In genomic region chr2:105182501-105182900, GRCm38 (mm10) we compare ENCODE assay signal across 20 mouse cellular contexts. TPM values are rescaled to one million over a fixed set of nuclear protein-coding genes. Genes with fewer than 3 reads are reported as not detected.
"Had no signal": no experiment of that assay in that cellular context is flagged by ENCODE, and none has a peak within 500 bp of the region (broad histone marks: within the 10 kb centered on the region; RNA-seq: fewer than 3 reads in every experiment).

No protein-coding gene starts in this region.

- ATAC-seq: midbrain, embryonic 16.5 days had no signal

- H3K4me1 ChIP-seq: liver, embryonic 15.5 days; megakaryocyte, embryonic 14.5 days; midbrain, embryonic 12.5 days had no signal

- H3K9me3 ChIP-seq: limb, embryonic 10.5 days; liver, embryonic 15.5 days; midbrain, embryonic 12.5 days had no signal

- H3K27me3 ChIP-seq: liver, embryonic 15.5 days; megakaryocyte, embryonic 14.5 days; midbrain, embryonic 12.5 days had no signal

- DNase-seq: kidney, adult 18-20 months; kidney, postnatal 10 days; kidney, postnatal 4 days; lung, embryonic 14.5 days; lung, postnatal 14 days; right cerebral cortex, adult 18-20 months; right cerebral cortex, postnatal 25 days; thymus, adult 18-20 months; thymus, postnatal 14 days had no signal

- H3K27ac ChIP-seq: layer of hippocampus, adult 2 months; limb, embryonic 10.5 days; liver, embryonic 15.5 days; macrophage; midbrain, embryonic 12.5 days had no signal

- H3K4me3 ChIP-seq: layer of hippocampus, adult 2 months; limb, embryonic 10.5 days; liver, embryonic 15.5 days; megakaryocyte, embryonic 14.5 days; midbrain, embryonic 12.5 days had no signal

- H3K36me3 ChIP-seq: limb, embryonic 10.5 days; liver, embryonic 15.5 days; midbrain, embryonic 12.5 days had no signal

- H3K9ac ChIP-seq: liver, embryonic 15.5 days; lung, embryonic 14.5 days; midbrain, embryonic 12.5 days had no signal

- H3K4me2 ChIP-seq: liver, embryonic 11.5 days; liver, embryonic 15.5 days; lung, embryonic 14.5 days; midbrain, embryonic 12.5 days had no signal

RNA-seq across cellular contexts. Expression of gene Them7, which starts 41.6 kb away (rescaled TPM):
- total RNA-seq: layer of hippocampus, adult 2 months; layer of hippocampus, postnatal 10 days; neutrophil, adult 5-6 weeks had no signal
- polyA plus RNA-seq: macrophage; midbrain, embryonic 16.5 days; small intestine, adult 2 months had no signal

RNA-seq across cellular contexts. Expression of gene Wt1, which starts 56.2 kb away (rescaled TPM):
- total RNA-seq: layer of hippocampus, adult 2 months; neutrophil, adult 5-6 weeks had no signal
- polyA plus RNA-seq: macrophage had no signal
